Mouse (Mus musculus) ovary, adult 18-20 months (tissue): ENCODE data around the gene Clcn2.

ENCODE experiments used
- DNase-seq: peaks from one replicate; pipeline ENCODE4 v3.0.0; 2022; ENCODE audit warnings: low spot score, mixed read lengths

The Clcn2 gene

DNA sequence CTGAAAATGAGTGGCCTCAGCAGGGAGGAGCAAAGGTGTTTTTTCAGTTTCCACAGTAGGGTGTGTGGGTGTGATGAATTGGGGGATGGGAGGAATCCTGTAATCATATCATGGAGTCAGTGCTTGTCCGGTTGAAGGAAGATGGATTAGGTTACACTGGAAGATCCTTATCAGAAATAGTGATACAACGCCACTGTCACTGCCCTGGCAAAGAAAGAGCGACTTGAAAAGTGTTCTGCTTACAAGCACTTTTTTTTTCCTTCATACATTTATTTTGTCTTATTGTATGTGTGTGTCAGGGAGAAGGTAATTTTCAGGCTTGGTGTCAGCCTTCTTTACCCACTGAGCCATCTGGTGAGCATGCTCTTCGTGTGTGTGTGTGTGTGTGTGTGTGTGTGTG lies 5.2 kb upstream of the Clcn2 start:
- DNase-seq = no peak

DNA sequence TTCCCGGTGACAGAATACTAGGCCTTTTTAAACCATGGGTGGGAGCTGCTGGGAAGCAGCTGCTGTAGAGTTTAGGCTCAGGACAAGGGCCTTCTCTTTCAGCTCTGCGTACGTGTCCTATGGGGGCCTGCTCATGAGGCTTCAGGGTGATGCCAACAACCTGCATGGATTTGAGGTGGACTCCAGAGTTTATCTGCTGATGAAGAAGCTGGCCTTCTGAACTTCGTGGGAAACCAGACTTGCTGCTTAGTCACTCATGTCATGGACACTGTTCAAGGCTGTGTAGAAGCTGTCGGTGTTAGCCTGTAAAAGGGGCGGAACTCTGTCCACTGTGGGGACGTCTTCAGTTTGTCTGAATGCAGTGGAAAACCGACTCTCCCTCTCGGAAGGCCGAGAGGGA lies 4.3 kb upstream of the Clcn2 start:
- no peak for DNase-seq

DNA sequence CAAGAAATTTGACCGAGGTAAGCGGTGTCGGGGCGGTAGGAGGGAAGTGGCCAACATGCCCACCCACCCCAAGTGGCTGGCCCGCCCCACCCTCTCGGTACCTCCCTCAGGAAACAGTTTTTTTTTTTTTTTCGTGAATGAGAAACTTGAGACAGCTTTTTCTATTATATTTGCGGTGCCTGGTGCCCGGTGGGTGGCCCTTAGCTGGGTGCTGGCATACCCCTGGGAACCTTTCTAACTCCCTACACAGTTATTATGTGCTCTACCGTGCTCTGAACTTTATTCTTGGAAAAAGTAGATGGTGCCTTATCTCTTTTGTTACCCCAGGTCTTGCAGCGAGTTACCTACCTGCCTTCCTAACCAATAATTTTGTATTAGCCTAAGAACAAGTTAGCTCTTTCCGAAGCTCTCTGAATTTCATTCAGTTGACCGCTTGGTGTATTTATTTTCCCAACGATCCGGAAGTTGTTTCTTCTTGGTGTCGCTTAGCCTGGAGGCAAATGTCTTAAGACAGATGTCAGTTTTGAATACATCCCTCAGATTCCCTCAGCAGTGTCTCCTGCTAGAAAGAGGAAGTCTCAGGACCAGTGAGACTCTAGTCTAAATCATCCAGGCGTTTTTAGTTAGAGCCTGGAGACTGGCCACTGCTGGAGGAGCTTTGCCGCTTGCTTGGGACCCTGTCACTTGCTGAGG lies 578 bp upstream of the Clcn2 start:
- DNase-seq = no peak

DNA sequence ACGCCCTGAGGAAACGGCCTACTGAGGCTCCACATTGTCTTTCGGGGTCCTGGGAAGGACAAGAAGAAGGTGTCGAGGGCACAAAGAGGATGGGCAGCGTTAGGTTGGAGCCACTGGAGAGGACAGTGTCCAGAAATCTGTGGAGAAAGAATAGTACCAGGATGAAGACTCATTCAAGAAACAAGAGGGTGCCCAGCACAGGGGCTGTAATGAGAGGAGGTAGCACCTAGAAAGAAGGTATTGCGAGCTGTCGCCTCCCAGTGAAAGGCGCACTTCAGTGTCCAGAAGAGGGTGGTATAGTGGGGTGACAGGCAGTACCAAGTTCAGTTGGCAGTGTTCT lies 735 bp downstream of the Clcn2 start:
- no peak for DNase-seq

DNA sequence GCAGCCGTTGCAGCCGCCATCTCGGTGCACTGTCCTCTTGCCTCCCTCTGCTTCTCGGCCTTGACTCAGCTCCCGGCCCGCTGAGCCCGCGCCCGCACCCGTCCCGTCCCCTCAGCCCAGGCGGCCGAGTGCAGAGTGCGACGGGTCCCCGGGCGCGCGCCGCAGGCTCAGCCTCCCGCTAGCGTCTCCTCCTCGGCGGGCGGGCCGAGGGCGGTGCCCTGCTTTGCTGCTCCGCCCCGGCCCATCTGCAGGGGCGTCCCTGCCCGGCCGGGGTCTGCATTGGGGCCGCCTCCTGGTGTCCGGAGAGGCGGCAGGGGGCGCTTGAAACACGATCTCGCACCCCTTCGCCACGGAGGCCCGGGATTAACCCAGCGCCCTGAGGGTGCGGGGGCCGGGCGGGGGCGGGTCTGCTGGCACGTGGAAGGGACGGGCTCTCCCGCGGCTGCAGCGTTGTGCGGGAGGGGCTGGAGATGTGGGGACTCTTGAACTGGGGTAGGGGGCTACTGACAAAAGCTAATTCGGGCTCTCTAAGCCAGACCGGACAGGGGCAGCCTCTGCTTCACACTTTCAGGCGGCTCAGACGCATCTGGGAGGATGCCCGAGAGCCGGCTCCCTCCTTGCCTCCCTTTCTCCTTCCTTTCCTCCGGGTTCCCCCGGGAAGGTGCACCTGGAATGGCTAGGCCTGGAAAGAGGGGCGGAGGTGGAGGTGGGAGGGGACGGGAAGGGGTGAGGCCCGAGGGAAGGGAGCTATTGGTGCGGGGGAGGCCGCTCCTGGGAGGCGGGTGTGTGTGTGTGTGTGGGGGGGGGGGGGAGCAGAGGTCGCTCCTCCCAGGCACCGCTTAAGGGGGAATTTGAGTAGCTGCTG lies 1.3 kb downstream of the Clcn2 start:
- peak; percentile 80 for DNase-seq

DNA sequence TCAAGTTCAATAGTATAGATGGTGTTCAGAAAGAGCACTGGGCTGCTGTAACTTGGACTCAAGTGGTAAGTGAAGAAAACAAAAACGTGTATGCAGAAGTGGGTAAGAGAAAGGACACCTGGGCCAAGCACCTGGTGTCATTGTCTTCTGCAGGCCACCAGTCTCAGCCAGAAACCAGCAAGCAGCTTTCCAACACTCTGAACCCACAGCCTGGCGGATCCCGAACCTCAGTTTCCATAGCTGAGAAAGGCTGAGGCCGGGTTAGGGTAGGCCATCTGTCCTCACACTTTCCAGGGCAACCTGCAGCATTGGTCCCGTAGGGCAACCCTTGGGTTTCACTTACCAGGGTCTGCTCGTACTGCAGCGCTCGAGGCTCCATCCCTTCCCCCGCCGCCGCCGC lies 2.0 kb downstream of the Clcn2 start:
- DNase-seq = no peak

DNA sequence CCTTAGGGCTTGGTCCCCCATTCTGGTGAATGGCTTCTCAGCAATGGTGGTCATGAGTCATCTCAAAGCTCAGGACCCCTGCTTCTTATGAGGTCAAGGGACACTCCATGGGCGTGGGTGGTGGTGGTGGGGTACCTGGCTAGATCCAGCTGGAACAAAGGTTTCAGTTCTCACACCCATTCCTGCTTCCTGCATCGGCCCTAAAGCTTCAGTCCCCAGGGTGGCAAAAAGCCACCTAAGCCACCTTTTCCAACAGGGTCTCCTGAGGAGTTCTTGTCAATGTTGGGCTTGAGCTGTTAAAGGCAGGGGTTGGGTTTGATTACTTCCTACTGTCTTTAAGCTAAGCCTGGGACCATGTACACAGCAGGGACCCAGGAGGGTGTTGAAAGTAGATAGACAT lies 2.4 kb downstream of the Clcn2 start:
- DNase-seq = no peak

DNA sequence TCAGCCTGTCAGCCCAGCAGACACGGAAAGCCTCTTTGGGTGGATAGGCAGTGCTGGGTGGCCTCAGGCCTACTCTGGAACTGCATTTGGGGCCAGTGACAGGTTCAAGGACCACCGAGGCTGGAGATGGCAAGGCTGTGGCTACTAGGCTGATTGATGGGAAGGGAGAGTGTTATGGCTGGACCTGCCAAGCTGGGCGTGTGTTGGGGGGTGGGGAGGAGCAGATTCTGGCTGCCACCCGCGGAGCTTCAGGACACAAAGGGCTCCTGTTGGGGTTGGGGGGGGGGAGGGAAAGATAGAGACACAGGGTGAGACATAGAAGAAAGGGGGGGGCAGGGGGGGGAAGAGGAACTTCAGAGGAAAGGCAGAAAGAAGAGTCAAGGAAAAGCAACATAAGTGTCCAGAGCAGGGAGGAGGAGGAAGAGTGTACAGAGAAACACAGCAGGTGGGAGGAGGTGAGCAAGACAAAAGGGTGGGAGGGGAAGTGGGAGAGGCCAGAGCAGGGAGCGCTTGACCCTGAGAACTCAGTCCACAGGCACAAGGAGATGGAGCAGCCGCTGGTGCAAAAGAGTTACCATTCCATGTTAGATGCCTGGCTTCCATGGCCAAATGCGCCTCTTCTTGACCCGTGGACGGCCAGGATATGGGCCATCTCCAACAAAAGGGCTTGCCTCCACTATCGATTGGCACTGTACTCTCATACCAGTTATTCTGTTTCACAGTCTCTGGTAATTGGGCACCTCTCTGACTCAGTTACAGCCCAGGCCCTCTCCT lies 3.1 kb downstream of the Clcn2 start:
- no peak for DNase-seq

DNA sequence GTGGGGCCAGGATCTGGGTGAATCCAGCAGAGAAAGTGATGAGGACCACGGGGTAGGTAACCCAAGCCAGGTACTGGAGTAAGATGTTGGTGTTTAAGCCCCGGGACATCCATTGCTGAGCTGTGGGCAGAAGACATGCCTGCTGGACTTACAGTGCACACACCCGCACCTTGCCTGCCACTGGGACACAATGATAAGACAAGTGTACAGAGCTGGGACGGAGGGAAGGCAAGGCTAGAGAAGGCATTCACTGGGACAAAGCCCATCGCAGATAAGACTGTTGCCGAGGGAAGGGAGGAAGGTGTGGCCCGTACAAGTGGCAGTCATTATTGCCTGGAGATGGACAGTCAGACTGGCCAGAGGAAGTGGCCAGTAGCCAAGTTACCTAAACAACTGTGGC lies 4.7 kb downstream of the Clcn2 start:
- DNase-seq = no peak

DNA sequence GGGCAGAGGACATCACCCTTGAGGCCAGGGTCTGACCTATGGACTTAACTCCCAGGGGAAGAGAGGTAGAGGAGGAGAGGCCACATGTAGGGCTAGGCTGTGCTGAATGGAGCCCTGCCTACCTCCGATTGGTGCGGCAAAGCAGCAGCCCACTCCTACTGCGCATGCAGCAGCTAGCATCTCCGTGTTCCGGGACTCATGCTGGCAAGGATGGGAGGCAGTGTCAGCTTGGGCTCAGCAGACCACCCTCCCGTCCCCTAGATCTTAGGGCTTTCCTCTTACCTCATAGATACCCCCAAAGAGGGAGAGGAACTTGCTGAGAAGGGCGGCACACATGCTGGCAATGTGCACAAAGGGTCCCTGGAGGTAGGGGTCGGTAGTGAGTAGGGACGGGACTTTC lies 5.4 kb downstream of the Clcn2 start:
- DNase-seq = no peak

DNA sequence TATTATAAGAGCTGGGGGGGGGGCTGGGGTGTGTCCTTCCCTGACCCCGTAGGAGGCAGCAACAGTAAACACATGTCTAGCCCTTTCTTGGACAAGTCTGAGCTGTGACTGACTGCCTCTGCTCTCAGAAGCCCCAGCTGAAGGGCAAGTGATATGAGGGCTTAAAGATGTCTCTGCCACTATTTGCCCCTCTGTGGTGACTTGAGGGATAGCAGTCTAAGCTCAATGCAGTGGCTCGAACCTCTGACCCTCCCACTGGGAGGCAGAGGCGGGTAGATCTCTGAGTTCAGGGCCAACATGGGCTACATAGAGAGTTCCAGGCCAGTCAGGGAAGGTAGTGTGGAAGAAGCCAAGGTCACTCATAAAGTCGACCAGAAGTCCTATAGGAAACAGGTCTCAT lies 6.7 kb downstream of the Clcn2 start:
- DNase-seq = no peak

DNA sequence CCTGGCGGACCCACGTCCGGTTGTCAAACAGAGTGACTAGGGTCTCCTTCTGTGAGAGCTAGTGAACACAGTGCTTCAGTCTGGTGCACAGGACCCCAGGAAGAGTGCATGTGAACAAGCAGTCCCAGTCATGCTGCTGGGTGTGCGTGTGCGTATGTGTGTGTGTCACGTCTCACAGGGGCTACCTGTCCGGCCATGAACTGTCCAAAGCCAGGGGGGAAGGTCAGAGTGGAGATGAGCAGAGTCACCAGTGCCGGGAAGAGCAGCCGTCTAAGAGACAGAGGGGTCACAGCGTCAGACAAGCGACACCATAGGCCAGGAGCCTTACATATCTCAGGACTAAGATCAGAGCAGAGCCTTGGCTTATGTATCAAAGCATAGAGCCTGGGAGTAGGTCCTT lies 7.2 kb downstream of the Clcn2 start:
- DNase-seq = no peak

DNA sequence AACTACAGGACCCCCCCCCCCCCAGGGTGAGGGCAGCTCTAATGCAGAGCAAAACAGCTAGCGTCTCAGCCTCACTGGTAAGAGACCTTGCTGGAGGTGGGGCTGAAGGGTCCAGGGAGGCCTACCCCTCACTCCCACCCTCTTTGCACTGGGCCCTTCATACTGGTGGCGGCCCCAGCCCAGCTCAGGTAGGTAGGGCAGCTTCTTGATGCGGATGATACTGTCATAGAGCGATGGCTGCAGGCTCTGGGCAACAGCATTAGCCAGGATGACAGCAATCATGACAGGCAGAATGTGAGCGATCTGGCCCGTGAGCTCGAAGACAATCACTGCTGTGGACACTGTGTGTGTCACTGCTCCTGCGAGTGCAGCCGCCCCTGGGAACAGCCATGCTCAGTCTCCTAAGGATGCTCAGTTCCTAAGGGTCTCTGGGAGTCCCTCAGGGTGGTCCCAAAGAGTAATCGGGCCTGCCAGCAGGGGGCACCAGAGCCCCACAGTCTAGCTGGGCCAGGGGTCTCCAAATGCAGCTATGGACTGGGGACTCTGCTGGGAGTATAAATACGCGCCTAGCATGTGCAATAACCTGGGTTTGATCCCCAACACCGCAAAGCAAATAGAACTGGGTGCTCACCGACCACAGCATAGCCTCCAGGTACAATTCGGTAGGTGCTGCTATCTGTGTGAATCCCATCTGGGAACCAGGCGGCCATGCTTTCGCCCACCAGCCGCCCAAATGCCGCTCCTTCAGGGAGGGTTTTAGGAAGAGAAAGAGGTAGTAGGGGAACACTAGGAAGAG lies 8.4 kb downstream of the Clcn2 start:
- DNase-seq = no peak

DNA sequence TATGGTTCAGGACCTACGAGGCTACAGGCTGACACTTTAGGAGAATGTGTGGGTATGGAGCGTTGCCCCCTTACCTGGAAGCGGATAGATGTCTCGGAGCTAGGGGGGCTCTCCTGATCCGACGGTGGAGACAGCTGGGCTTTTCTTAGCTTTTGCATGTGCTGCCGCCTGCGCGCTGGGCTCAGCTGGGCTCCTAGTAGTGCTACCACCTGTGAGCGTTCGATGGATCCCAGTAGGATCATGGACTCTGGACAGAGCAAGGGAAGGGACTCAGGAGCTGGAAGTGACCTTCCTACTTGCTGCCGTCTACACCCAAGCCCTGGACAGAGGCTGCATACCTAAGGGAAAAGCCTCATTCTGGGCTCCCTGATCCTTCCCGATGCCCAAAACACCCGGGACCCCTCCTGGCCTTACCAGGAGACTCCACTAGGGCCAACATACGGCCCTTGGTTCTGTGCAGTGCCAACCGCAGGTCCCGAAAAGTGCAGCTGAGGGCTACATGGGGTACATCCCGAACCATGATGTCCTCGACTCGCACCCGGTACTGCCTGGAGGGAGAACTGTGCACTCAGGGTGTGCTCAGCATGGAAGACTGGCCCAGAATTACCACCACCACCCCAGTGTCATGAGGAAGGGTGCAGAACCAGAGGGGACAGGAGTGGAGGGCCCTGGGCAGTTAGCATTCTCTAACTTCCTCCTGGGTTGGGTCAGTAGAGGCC lies 9.2 kb downstream of the Clcn2 start:
- no peak for DNase-seq

DNA sequence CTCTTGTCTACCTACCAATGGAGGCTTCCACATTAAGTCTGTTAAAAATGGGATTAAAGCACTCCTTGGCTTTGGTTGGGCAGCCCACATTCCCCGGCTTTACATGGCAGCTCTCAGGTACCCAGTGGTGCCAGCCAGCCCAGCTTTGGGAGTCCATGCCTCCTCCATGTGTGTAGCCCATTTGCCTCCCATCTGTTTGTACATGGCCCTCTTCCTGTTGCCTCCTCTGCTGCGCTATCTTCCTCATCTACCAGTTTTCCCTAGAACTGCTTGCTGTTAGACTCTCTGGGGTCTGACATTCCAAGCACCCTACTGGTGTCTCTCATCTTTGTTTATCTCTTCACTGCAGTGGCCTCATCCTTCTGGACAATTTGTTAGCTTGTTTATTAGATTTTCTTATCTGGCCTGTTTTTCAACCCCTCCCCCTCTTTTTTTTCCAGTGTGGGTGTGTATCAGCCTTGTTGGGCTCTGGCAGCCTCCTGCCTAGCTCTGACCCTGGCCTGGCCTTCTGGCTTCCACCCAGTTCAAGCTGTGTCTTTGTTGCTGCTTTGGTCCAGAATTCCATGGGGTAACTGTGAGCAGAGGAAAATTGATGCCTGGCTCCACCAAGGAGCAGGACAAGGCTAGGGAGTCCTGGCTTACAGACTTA lies 11.0 kb downstream of the Clcn2 start:
- DNase-seq = peak; percentile 57

DNA sequence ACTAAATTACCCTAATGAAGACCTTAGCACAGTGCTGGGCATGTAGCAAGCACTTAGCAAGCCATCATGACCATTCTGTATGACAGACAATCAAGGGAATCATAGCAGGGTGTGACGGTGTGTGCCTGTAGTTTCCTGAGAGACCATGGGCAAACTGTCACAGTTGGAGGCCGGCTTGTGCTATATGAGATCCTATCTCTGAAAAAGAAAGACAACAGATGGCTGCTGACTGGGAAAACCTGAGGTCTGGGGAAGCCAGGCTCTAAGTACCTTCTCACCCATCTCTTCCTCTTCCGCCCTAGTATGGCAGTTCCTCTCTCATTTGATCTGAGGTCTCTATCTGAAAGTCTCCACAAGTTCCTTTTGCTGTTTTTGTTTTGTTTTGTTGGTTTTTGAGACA lies 11.8 kb downstream of the Clcn2 start:
- no peak for DNase-seq

DNA sequence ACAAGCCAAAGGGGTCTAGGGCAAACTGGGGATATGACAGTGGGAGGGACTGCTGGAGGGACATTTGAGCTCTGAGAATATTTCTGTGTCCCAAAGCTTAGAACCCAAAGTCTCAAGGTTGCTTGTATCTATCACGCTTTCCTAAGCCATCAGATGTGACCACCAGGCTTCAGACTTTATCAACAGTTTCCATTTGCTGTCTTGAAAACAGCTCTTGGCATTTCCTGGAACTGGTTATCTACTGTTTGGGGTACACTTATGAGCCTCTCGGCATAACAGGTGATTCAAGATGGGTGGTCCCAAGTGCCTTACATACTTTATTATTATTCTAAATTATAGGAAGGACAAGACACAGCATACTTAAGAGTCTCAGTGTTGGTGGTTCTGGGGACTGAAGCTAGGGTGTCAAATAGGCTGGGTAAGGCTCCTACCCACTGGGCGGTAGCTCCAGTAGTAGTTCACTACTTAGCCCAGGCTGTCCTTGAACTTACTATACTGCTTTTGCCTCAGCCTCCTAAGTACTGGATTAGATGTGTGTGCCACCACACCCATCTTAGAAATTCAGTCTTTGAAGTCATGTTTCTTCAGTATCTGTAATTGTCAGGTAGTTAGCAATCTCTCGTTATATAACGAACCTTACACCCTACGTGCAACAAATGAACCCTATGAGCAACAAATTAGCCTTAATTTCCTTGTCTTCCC lies 13.7 kb downstream of the Clcn2 start:
- no peak for DNase-seq

DNA sequence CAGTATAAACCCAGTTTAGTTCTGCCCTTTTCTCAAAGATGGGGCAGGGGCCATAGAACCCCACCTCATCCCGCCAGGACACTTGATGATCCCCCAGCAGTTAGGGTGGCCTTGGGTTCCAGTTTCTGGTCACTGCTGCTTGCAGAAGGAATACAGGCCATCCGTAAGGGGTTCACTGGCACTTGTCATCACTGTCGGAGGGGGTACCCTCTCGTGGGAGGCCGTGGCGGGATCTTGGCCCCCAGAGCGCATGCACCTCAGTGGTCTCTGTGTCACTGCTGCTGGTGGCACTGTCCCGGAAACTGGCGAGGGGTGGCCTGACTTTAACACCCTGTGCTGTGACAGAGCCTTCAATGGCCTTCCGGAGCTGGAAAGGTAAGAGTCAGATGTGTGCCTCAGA lies 14.5 kb downstream of the Clcn2 start:
- no peak for DNase-seq

DNA sequence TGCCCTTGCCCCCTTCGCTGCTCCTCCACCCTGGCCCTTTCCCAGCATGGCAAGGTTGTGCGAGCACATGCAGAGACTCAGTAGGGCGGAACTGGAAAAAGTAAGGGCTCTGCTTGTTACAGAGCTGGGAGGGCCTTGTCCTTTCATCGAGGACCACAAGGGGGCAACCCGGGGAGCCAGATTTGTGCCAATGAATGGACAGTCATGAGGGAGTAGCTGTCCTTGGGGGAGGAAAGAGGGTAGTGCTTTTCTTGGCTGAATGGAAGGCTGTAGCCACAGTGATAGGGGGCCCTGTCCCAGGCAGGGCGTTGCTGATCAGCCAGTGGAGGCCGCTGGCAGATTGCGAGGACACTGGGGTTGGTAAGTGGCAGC lies 15.0 kb downstream of the Clcn2 start:
- DNase-seq = peak; percentile 84

DNA sequence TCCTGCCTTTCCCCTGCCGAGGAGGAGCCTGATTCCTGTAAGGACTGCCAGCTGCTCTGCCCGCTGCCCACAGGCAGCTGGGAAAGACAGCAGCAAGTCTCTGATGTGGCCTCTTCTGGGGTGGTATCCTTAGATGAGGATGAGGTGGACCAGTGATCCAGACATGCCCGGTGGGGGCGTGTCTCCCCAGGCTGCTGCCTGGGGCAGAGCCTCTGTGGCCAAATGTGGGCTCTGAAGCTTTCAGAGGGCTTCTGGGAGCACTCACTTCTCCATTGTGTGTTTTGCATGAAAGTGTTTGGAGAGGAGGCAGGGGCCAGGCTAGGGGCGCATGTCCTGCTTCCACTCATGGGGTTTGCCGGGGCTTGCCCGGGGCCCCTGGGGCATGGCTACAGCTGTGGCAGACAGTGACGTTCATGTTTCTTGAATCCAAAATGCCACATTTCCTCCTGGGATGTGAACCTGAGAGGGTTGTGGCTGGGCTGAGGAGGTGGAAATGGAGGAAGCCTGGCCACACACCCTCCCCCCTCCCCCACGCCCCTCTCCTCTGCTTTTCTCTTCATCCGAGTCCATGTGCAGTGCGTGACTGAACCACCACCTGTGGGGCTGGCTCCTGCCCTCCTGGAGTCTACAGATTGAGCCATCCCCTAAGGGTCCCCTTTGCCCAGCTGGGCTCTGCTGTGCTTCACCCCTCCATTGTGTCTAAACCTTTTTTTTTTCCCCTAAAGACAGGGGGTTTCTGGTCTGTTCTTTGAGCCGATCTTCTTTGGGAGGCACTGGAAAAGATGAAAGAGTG lies 15.6 kb downstream of the Clcn2 start:
- no peak for DNase-seq
